Mouse (Mus musculus) G1E (cell line): ENCODE results near the gene Tcf7l1.

Experiments used
- CTCF ChIP-seq: IDR thresholded peaks from 2 replicates; pipeline ENCODE4 v1.5.1; 2012; ENCODE audit warnings: low read depth, low read length, inconsistent platforms, mixed read lengths
- GATA1 ChIP-seq: IDR thresholded peaks from 2 replicates; pipeline ENCODE4 v1.6.1; 2012; ENCODE audit warnings: borderline replicate concordance, low read length, inconsistent platforms, mixed read lengths
- GATA2 ChIP-seq: IDR thresholded peaks from 2 replicates; pipeline ENCODE4 v1.6.1; 2012; ENCODE audit warnings: low read depth, low read length, inconsistent platforms, borderline replicate concordance
- POLR2AphosphoS5 ChIP-seq: IDR thresholded peaks from 2 replicates; pipeline ENCODE4 v1.6.1; 2012; ENCODE audit warnings: low read depth, low read length, inconsistent platforms; ENCODE audit not compliant: insufficient replicate concordance
- TAL1 ChIP-seq: conservative IDR thresholded peaks from 2 replicates; pipeline ENCODE4 v1.6.1; 2012; ENCODE audit warnings: low read depth, low read length, inconsistent platforms, mixed read lengths

DNA sequence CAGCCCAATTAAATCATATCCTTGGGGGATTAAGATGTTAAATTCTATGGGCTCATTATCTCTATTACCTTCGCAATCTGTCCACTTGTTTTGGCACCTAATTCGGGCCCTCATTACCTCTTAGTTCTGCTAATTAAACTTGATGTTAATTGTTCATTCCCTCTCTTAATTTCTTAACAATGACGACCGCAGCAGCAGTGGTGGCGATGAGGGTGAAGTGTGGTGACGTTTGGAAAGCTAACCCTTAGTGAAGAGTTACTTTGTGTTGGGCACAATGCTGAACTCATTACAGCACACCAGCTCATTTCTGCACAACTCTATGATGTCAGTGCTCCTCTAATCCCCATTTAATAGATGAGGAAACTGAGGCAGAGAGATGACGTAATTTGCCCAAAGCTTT lies 143.7 kb downstream of the Tcf7l1 start:
- no peak for TF ChIP-seq CTCF
- no peak for TF ChIP-seq TAL1
- no peak for TF ChIP-seq GATA1
- TF ChIP-seq GATA2 = no peak
- no peak for TF ChIP-seq POLR2AphosphoS5
